Mouse (Mus musculus): Measurements from ENCODE around the gene Akap7. TPM values are rescaled to one million over a fixed set of nuclear protein-coding genes. Genes with fewer than 3 reads are reported as not detected.

Akap7 gene
- 35.1 and 46.1 TPM in 2 replicates for polyA plus RNA-seq (2014; fragmentation: Nextera tagmentation; extraction: Ambion mirVana)

DNA sequence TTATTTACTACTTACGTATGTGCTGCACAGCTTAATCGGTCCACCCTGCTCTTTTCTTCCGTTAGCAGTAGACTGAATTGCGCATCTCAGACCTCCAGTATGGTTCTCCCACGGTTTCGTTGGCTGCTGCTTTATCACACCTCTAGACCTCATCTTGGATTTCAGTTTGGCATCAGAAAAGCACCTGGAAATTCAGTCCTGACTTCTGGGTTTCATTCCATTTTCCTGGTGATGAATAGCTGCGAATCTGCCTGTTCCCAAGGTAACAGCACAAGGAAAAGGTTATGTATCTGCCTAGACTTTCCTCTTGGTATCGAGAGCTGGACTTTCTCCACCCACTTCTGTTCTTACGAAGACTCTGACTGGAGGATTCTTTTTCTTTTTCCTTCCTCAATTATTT is at the start of gene Akap7:
Gene Akap7, minus strand, starts transcription at position 101 of the 400 bp plus-strand sequence.
- ATAC-seq (ENCODE audit: low FRiP score, low TSS enrichment) (no peak), DNase-seq (no peak)
- no peak within 1 kb of the TSS for H3K27ac ChIP-seq (replicated peaks; ENCODE audit: low read depth, low read length)
- H3K4me2 ChIP-seq (ENCODE audit: low read length) = no peak within 1 kb of the TSS
- 0 out of 2 replicates have a peak, but pooled peaks cover 8% of the 10 kb centered on the region for H3K4me1 ChIP-seq (ENCODE audit: control insufficient read depth, insufficient read depth, low read length)
- no peaks in the 10 kb centered on the region for H3K27me3 ChIP-seq (ENCODE audit: control insufficient read depth, insufficient read depth, low read length)
- H3K4me3 ChIP-seq (replicated peaks; ENCODE audit: low read depth, low read length) = no peak within 1 kb of the TSS
- no peak within 1 kb of the TSS for H3K9ac ChIP-seq (replicated peaks; ENCODE audit: low read length)
- no peaks in the 10 kb centered on the region for H3K9me3 ChIP-seq (ENCODE audit: control insufficient read depth, low read length)
- H3K36me3 ChIP-seq (ENCODE audit: control insufficient read depth, insufficient read depth, low read length) = no peaks in the 10 kb centered on the region
- 92% methylated on average over 9 of the region's 9 CpGs for WGBS

DNA sequence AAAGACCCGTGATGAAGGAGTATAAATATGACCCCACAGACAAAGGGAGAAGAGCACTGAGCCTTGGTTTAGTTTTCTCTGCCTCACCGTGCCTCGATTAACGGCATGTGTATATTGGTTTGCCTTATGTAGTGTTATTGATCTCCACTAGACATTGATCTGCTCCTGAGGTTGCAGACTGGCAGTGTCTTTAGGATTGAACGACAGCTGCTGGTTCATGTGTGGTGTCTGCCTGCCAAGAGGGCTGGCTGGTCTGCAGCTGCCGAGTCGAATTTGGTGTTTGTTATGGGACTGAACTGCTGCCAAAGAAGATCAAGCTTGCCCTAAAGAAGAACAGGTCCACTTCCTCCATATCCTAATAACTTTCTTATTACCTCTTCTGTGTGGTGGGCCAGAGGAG is 46.7 kb upstream of the Akap7 start:
- Histone ChIP-seq H3K4me2 (ENCODE audit: low read length) (no peak overlapping the region), H3K27ac (replicated peaks; ENCODE audit: low read depth, low read length) (no peak overlapping the region), H3K36me3 (ENCODE audit: control insufficient read depth, insufficient read depth, low read length) (no peaks in the 10 kb centered on the region), H3K27me3 (ENCODE audit: control insufficient read depth, insufficient read depth, low read length) (no peaks in the 10 kb centered on the region), H3K9ac (replicated peaks; ENCODE audit: low read length) (no peak overlapping the region), H3K4me3 (replicated peaks; ENCODE audit: low read depth, low read length) (no peak overlapping the region), H3K4me1 (ENCODE audit: control insufficient read depth, insufficient read depth, low read length) (no peaks in the 10 kb centered on the region), H3K9me3 (ENCODE audit: control insufficient read depth, low read length) (no peaks in the 10 kb centered on the region)
- no peak for DNase-seq
- 92% methylated on average over 7 of the region's 7 CpGs for WGBS
- no peak for ATAC-seq (ENCODE audit: low FRiP score, low TSS enrichment)

DNA sequence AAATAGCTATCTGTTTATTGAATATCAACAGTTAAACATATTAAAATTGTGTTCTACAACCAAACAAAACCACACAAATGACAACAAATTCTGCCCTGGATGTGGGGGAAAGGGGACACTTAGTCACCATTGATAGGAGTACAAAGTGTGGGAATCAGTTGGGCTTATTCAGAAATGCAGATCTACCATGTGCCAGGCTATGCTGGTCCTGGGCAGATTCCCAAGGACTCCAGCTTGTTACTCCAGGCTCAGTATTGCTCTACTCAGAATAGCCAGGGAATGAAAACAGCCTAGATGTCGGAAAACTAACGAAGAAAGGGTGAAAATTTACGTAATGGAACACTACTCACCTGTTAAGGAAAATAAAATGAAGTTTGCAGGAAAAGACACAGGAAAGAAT is 46.3 kb upstream of the Akap7 start:
- 90% methylated on average over 3 of the region's 3 CpGs for WGBS
- no peak for ATAC-seq (ENCODE audit: low FRiP score, low TSS enrichment)
- Histone ChIP-seq H3K4me3 (replicated peaks; ENCODE audit: low read depth, low read length) (no peak overlapping the region), H3K27me3 (ENCODE audit: control insufficient read depth, insufficient read depth, low read length) (no peaks in the 10 kb centered on the region), H3K36me3 (ENCODE audit: control insufficient read depth, insufficient read depth, low read length) (no peaks in the 10 kb centered on the region), H3K9ac (replicated peaks; ENCODE audit: low read length) (no peak overlapping the region), H3K4me2 (ENCODE audit: low read length) (no peak overlapping the region), H3K9me3 (ENCODE audit: control insufficient read depth, low read length) (no peaks in the 10 kb centered on the region), H3K4me1 (ENCODE audit: control insufficient read depth, insufficient read depth, low read length) (no peaks in the 10 kb centered on the region), H3K27ac (replicated peaks; ENCODE audit: low read depth, low read length) (no peak overlapping the region)
- no peak for DNase-seq

DNA sequence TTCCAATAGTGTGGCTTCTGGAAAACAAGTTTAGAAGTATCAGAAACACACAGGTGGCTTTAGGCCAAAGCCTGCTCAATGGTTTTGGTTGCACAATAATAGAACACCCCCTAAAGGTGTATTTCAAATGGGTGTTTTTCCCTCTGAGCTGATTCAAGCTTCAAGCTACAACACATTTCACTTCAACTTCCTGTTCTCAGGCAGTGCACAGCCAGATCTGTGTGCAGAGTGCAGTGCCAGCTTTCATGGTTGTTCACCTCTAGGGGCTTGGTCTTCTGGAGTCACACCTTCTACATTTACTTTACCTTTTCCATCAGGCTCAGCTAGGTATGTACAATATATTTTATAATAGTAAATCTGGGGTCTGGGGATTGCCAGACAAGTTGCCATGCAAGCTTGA is 35.1 kb upstream of the Akap7 start:
- Histone ChIP-seq H3K4me3 (replicated peaks; ENCODE audit: low read depth, low read length) (no peak overlapping the region), H3K4me2 (ENCODE audit: low read length) (no peak overlapping the region), H3K9ac (replicated peaks; ENCODE audit: low read length) (no peak overlapping the region), H3K9me3 (ENCODE audit: control insufficient read depth, low read length) (peaks cover 6% of the 10 kb centered on the region; the same call in 1 of the 2 replicates), H3K27me3 (ENCODE audit: control insufficient read depth, insufficient read depth, low read length) (no peaks in the 10 kb centered on the region), H3K4me1 (ENCODE audit: control insufficient read depth, insufficient read depth, low read length) (no peaks in the 10 kb centered on the region), H3K27ac (replicated peaks; ENCODE audit: low read depth, low read length) (no peak overlapping the region), H3K36me3 (ENCODE audit: control insufficient read depth, insufficient read depth, low read length) (no peaks in the 10 kb centered on the region)
- no peak for ATAC-seq (ENCODE audit: low FRiP score, low TSS enrichment)
- DNase-seq = no peak

DNA sequence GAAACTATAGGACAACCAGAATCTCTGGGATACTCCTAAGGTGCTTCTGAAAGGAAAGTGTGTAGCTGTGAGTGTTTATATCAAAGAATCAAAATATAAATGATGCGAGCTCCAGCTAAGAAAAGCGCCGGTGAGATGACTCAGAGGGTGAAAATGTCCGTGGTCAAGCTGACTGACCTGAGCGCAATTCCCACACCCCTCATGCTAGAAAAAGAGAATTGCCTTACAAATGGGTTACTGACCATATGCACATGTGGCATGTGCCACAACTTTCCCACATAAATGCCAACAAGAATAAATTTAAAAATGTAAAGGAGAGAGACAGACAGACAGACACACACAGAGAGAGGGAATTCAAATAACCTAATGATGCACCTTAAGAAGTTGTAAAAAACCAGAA is 33.0 kb upstream of the Akap7 start:
- Histone ChIP-seq H3K4me1 (ENCODE audit: control insufficient read depth, insufficient read depth, low read length) (no peaks in the 10 kb centered on the region), H3K9ac (replicated peaks; ENCODE audit: low read length) (no peak overlapping the region)
- 97% methylated on average over 5 of the region's 5 CpGs for WGBS

DNA sequence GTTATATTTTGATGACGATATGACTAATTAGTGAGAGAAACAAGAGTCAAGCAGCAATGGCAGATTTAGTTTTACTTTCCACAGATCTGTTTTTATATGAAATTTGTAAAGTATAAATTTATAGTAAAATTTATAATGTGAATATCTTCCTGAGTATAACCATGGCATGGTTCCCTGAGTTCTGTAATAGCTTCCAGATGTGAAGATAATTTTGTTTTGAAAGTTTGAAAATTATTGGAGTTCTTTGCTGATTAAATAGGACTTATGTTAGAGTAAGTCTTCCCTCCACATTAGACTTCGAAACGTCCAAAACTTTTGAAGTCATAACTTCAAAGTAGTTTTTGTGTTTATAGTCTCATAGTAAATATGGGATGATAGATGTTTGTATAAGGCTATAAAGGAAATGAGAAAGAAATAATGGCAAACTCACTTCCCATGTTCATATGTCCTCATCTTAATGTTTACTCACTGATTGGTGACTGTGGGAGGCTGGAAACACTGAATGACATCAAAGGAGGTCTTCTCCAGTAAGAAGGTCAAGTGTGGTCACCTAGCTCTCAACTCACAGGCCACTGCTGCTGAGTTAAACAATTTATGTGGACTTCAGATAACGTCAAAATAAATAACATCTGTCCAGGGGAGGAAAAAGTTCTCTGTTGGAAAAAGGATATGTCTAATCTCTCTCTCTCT is 25.9 kb upstream of the Akap7 start:
- Histone ChIP-seq H3K4me1 (ENCODE audit: control insufficient read depth, insufficient read depth, low read length) (no peaks in the 10 kb centered on the region), H3K27ac (replicated peaks; ENCODE audit: low read depth, low read length) (no peak overlapping the region), H3K36me3 (ENCODE audit: control insufficient read depth, insufficient read depth, low read length) (no peaks in the 10 kb centered on the region), H3K4me2 (ENCODE audit: low read length) (no peak overlapping the region), H3K9me3 (ENCODE audit: control insufficient read depth, low read length) (no peaks in the 10 kb centered on the region), H3K4me3 (replicated peaks; ENCODE audit: low read depth, low read length) (no peak overlapping the region), H3K9ac (replicated peaks; ENCODE audit: low read length) (no peak overlapping the region), H3K27me3 (ENCODE audit: control insufficient read depth, insufficient read depth, low read length) (no peaks in the 10 kb centered on the region)
- DNase-seq = no peak
- ATAC-seq (ENCODE audit: low FRiP score, low TSS enrichment) = no peak
- WGBS = 83% methylated on average over 4 of the region's 4 CpGs

More for the DNA sequence above, 33.0 kb upstream of the Akap7 start:
- H3K4me3 ChIP-seq (replicated peaks; ENCODE audit: low read depth, low read length) = no peak overlapping the region
- no peak overlapping the region for H3K27ac ChIP-seq (replicated peaks; ENCODE audit: low read depth, low read length)
- H3K27me3 ChIP-seq (ENCODE audit: control insufficient read depth, insufficient read depth, low read length) = no peaks in the 10 kb centered on the region
- no peak overlapping the region for H3K4me2 ChIP-seq (ENCODE audit: low read length)
- DNase-seq = no peak
- no peaks in the 10 kb centered on the region for H3K36me3 ChIP-seq (ENCODE audit: control insufficient read depth, insufficient read depth, low read length)
- H3K9me3 ChIP-seq (ENCODE audit: control insufficient read depth, low read length) = peaks cover 6% of the 10 kb centered on the region; the same call in 1 of the 2 replicates
- ATAC-seq (ENCODE audit: low FRiP score, low TSS enrichment) = no peak

DNA sequence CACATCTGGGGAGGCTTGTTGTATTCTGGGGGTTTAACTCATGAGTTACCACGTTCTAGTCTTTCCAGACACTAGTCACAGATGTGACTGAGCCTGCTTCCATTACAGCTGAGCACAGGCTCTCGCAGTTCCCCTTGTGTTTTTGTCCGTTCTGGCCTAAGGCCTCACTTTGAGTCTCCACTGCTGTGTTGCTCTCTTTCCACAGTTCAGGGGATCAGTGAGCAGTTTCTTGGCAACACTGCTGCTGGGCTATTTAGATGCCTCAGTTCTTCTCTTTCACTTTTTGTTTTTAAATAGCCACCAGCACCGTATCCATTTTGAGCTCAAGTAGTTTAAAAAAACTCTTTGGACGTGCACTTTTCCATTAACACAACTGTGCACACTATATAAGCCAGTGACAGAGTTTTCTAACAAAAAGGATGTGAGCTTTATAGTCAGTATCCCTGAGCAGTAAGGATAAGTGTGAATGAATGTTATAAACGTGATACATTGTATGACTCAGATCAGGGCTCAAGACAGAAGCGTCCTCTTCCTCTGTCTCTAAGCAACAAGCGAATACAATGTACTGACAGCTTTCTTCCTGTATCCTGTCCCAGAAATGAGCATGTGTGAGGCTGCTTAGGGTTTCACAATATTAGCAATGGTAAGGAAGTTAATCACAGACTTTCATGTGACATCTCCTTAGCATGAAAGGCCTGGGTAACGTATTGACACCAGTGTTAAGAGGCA is 23.8 kb upstream of the Akap7 start:
- Histone ChIP-seq H3K4me1 (ENCODE audit: control insufficient read depth, insufficient read depth, low read length) (no peaks in the 10 kb centered on the region), H3K36me3 (ENCODE audit: control insufficient read depth, insufficient read depth, low read length) (no peaks in the 10 kb centered on the region), H3K9me3 (ENCODE audit: control insufficient read depth, low read length) (no peaks in the 10 kb centered on the region), H3K4me3 (replicated peaks; ENCODE audit: low read depth, low read length) (no peak overlapping the region), H3K9ac (replicated peaks; ENCODE audit: low read length) (no peak overlapping the region), H3K27me3 (ENCODE audit: control insufficient read depth, insufficient read depth, low read length) (no peaks in the 10 kb centered on the region), H3K27ac (replicated peaks; ENCODE audit: low read depth, low read length) (no peak overlapping the region), H3K4me2 (ENCODE audit: low read length) (no peak overlapping the region)
- DNase-seq (peak; percentile 20), ATAC-seq (ENCODE audit: low FRiP score, low TSS enrichment) (no peak)
- 55% methylated on average over 9 of the region's 9 CpGs for WGBS

DNA sequence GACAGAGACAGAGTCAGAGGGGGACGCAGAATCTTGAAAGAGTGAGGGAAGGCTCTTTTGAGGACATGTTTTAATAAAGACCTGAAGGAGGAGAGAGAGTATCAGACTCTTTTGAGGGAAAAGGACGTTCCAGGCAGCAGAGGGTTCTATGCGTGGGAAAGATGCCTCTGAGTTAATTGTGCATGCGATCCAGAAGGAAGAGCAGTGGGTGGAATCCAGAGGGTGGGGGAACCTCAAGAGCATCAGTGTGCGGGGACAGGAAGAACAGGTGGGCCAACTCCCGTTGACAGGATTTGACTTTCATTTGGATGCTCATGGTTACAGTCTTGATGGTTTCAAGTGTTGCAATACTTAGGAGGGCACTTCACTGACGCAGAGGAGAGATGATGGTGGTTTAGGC is 22.4 kb upstream of the Akap7 start:
- WGBS = 91% methylated on average over 7 of the region's 7 CpGs
- H3K4me1 ChIP-seq (ENCODE audit: control insufficient read depth, insufficient read depth, low read length) = no peaks in the 10 kb centered on the region
- H3K4me2 ChIP-seq (ENCODE audit: low read length) = no peak overlapping the region
- ATAC-seq (ENCODE audit: low FRiP score, low TSS enrichment) (no peak), DNase-seq (no peak)
- no peaks in the 10 kb centered on the region for H3K36me3 ChIP-seq (ENCODE audit: control insufficient read depth, insufficient read depth, low read length)
- H3K9ac ChIP-seq (replicated peaks; ENCODE audit: low read length) = no peak overlapping the region
- no peak overlapping the region for H3K27ac ChIP-seq (replicated peaks; ENCODE audit: low read depth, low read length)
- no peaks in the 10 kb centered on the region for H3K27me3 ChIP-seq (ENCODE audit: control insufficient read depth, insufficient read depth, low read length)
- H3K9me3 ChIP-seq (ENCODE audit: control insufficient read depth, low read length) = no peaks in the 10 kb centered on the region
- H3K4me3 ChIP-seq (replicated peaks; ENCODE audit: low read depth, low read length) = no peak overlapping the region

DNA sequence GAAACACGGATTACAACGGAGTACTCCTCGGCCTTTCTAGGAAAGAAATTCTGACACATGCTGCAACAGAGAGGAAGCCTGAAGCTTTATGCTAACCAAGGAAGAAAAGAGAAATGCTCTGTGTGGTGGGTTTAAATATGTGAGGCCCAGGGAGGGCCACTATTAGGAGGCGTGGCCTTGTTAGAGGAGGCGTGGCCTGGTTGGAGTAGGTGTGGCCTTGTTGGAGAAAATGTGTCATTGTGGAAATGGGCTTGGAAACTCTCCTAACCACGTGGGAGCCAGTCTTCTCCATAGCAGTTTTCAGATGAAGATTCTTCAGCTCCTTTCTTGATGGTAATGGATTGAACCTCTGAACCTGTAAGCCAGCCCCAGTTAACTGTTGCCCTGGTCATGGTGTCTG is 19.8 kb upstream of the Akap7 start:
- ATAC-seq (ENCODE audit: low FRiP score, low TSS enrichment) (no peak), DNase-seq (no peak)
- Histone ChIP-seq H3K4me1 (ENCODE audit: control insufficient read depth, insufficient read depth, low read length) (no peaks in the 10 kb centered on the region), H3K36me3 (ENCODE audit: control insufficient read depth, insufficient read depth, low read length) (no peaks in the 10 kb centered on the region), H3K27me3 (ENCODE audit: control insufficient read depth, insufficient read depth, low read length) (no peaks in the 10 kb centered on the region), H3K4me2 (ENCODE audit: low read length) (no peak overlapping the region), H3K9ac (replicated peaks; ENCODE audit: low read length) (no peak overlapping the region), H3K9me3 (ENCODE audit: control insufficient read depth, low read length) (no peaks in the 10 kb centered on the region), H3K27ac (replicated peaks; ENCODE audit: low read depth, low read length) (no peak overlapping the region), H3K4me3 (replicated peaks; ENCODE audit: low read depth, low read length) (no peak overlapping the region)
- whole genome bisulfite sequencing = 83% methylated on average over 6 of the region's 6 CpGs
